Mouse (Mus musculus) heart, adult 2 months (tissue): ENCODE data around the gene E2f7. TPM values are rescaled to one million over a fixed set of nuclear protein-coding genes. Genes with fewer than 3 reads are reported as not detected.

Experiments
- DNase-seq, 2 experiments: peaks; one replicate each; pipeline ENCODE4 v3.0.0; 2021
- H3K27ac ChIP-seq: fragments of 200-600 bp; 2 replicates; pipeline ENCODE4 v1.8.1; 2022
- H3K27me3 ChIP-seq: fragments of 200-500 bp; 2 replicates; pipeline ENCODE4 v1.6.1; 2012; ENCODE audit warnings: mild to moderate bottlenecking, low read length, inconsistent platforms, mixed read lengths; ENCODE audit not compliant: control insufficient read depth, insufficient read depth
- H3K36me3 ChIP-seq: fragments of 200-500 bp; 2 replicates; pipeline ENCODE4 v1.6.1; 2012; ENCODE audit warnings: low read length, inconsistent platforms; ENCODE audit not compliant: control insufficient read depth, insufficient read depth
- H3K4me1 ChIP-seq: fragments of 200-500 bp; 2 replicates; pipeline ENCODE4 v1.6.1; 2011; ENCODE audit warnings: low read length; ENCODE audit not compliant: control insufficient read depth, insufficient read depth
- H3K4me3 ChIP-seq: fragments of 200-600 bp; 2 replicates; pipeline ENCODE4 v1.8.1; 2022
- H3K79me2 ChIP-seq: fragments of 200-500 bp; replicated peaks from 2 replicates; pipeline ENCODE4 v1.6.1; 2012; ENCODE audit warnings: mild to moderate bottlenecking, inconsistent platforms, low read length, moderate library complexity, mixed read lengths; ENCODE audit not compliant: control insufficient read depth, insufficient read depth
- H3K9ac ChIP-seq: fragments of 200-500 bp; 2 replicates; pipeline ENCODE4 v1.6.1; 2012; ENCODE audit warnings: low read depth, mild to moderate bottlenecking, control low read depth, inconsistent platforms, low read length, mixed read lengths
- CTCF ChIP-seq: fragments of 200-600 bp; IDR thresholded peaks from 2 replicates; pipeline ENCODE4 v1.8.1; 2022; ENCODE audit warnings: antibody characterized with exemption, mild to moderate bottlenecking, moderate library complexity
- EP300 ChIP-seq: fragments of 200-500 bp; IDR thresholded peaks from 2 replicates; pipeline ENCODE4 v1.6.1; 2011; ENCODE audit warnings: low read depth, low read length, control low read depth; ENCODE audit not compliant: insufficient read depth
- POLR2A ChIP-seq: fragments of 200-500 bp; IDR thresholded peaks from 2 replicates; pipeline ENCODE4 v1.6.1; 2011; ENCODE audit warnings: mild to moderate bottlenecking, low read depth, low read length, control low read depth; ENCODE audit not compliant: insufficient read depth
- WGBS: fragments of 180-500 bp; shearing (Covaris S2); methylation state at CpG from one replicate; pipeline ENCODE4 v1.1.7; 2018; 5-methylcytosine and 5-hydroxymethylcytosine counted together
- intact Hi-C: fragments of 180-260 bp; cut with DNase I; formaldehyde crosslinking; loops from one replicate; pipeline ENCODE4 v1.15.1; 2025
- polyA plus RNA-seq: library from polyadenylated mRNA; depleted of rRNA; stranded (reverse); fragments of >200 nt; gene quantifications from 2 replicates; pipeline ENCODE4 v1.2.3, GENCODE M21; 2012
- total RNA-seq, 2 experiments: library from RNA; stranded (reverse); gene quantifications; 2 replicates each; pipeline ENCODE4 v1.2.3; 2021

E2f7 gene
- total and polyA plus RNA-seq, 3 experiments: 0.31 to 0.68 (median 0.59) TPM

GRCm38 (mm10) chr10:110801296-110801695, 56.1 kb downstream of the E2f7 start:
- Histone ChIP-seq H3K9ac (no peak overlapping the region), H3K4me3 (no peak overlapping the region), H3K79me2 (no peaks in the 10 kb centered on the region), H3K36me3 (no peaks in the 10 kb centered on the region), H3K27me3 (no peaks in the 10 kb centered on the region), H3K27ac (no peak overlapping the region), H3K4me1 (no peaks in the 10 kb centered on the region)
- TF ChIP-seq POLR2A (no peak), CTCF (no peak), EP300 (no peak)
- 82% methylated on average over 3 of the region's 3 CpGs for WGBS
- intact Hi-C loops: no loop called here
- no peak for DNase-seq

- no peak overlapping the region for H3K27ac ChIP-seq
- no peak for TF ChIP-seq EP300
- TF ChIP-seq CTCF: no peak
- no peak for TF ChIP-seq POLR2A
- H3K4me1 ChIP-seq: no peaks in the 10 kb centered on the region
- no peaks in the 10 kb centered on the region for H3K36me3 ChIP-seq
- H3K4me3 ChIP-seq: no peak overlapping the region
- WGBS: 81% methylated on average over 11 of the region's 11 CpGs
- no peaks in the 10 kb centered on the region for H3K27me3 ChIP-seq
- intact Hi-C loops: no loop called here
- DNase-seq: no peak
- no peak overlapping the region for H3K9ac ChIP-seq
- H3K79me2 ChIP-seq: no peaks in the 10 kb centered on the region
Observed at GRCm38 (mm10) chr10:110804279-110805024, 59.2 kb downstream of the E2f7 start.

- H3K9ac ChIP-seq: no peak overlapping the region
- H3K27ac ChIP-seq: no peak overlapping the region
- H3K36me3 ChIP-seq: no peaks in the 10 kb centered on the region
- no peak overlapping the region for H3K4me3 ChIP-seq
- H3K4me1 ChIP-seq: no peaks in the 10 kb centered on the region
- intact Hi-C loops: no loop called here
- no peak for DNase-seq
- 55% methylated on average over 5 of the region's 5 CpGs for WGBS
- no peaks in the 10 kb centered on the region for H3K79me2 ChIP-seq
- no peak for TF ChIP-seq EP300
- TF ChIP-seq POLR2A: no peak
- TF ChIP-seq CTCF: no peak
- H3K27me3 ChIP-seq: no peaks in the 10 kb centered on the region
Observed at GRCm38 (mm10) chr10:110805025-110805740, 59.9 kb downstream of the E2f7 start.

GRCm38 (mm10) chr10:110806471-110806870, 61.2 kb downstream of the E2f7 start:
- no peak overlapping the region for H3K27ac ChIP-seq
- 72% methylated on average over 8 of the region's 8 CpGs for WGBS
- DNase-seq: no peak
- H3K4me3 ChIP-seq: no peak overlapping the region
- H3K36me3 ChIP-seq: no peaks in the 10 kb centered on the region
- no peak overlapping the region for H3K9ac ChIP-seq
- no peaks in the 10 kb centered on the region for H3K4me1 ChIP-seq
- intact Hi-C loops: no loop called here
- TF ChIP-seq EP300 (no peak), POLR2A (no peak), CTCF (no peak)
- H3K27me3 ChIP-seq: no peaks in the 10 kb centered on the region
- no peaks in the 10 kb centered on the region for H3K79me2 ChIP-seq

GRCm38 (mm10) chr10:110810528-110810927, 65.3 kb downstream of the E2f7 start:
- Histone ChIP-seq H3K27me3 (no peaks in the 10 kb centered on the region), H3K79me2 (no peaks in the 10 kb centered on the region), H3K4me3 (no peak overlapping the region), H3K36me3 (no peaks in the 10 kb centered on the region), H3K27ac (no peak overlapping the region), H3K9ac (no peak overlapping the region), H3K4me1 (no peaks in the 10 kb centered on the region)
- no peak for TF ChIP-seq EP300
- no peak for TF ChIP-seq CTCF
- no peak for TF ChIP-seq POLR2A
- intact Hi-C loops: no loop called here
- 83% methylated on average over 2 of the region's 2 CpGs for WGBS
- no peak for DNase-seq

- Histone ChIP-seq H3K4me1 (no peaks in the 10 kb centered on the region), H3K36me3 (no peaks in the 10 kb centered on the region), H3K9ac (no peak overlapping the region), H3K4me3 (no peak overlapping the region), H3K79me2 (no peaks in the 10 kb centered on the region), H3K27me3 (no peaks in the 10 kb centered on the region), H3K27ac (no peak overlapping the region)
- no peak for TF ChIP-seq POLR2A
- DNase-seq: no peak
- intact Hi-C loops: no loop called here
- WGBS: 85% methylated on average over 10 of the region's 10 CpGs
Observed at GRCm38 (mm10) chr10:110811209-110811861, 66.1 kb downstream of the E2f7 start.
